Mouse (Mus musculus): ENCODE data around the gene Wdr38. TPM values are rescaled to one million over a fixed set of nuclear protein-coding genes. Genes with fewer than 3 reads are reported as not detected.

Wdr38 gene
- polyA plus RNA-seq, 1 experiment from 2014 or later: 1.9 TPM

DNA sequence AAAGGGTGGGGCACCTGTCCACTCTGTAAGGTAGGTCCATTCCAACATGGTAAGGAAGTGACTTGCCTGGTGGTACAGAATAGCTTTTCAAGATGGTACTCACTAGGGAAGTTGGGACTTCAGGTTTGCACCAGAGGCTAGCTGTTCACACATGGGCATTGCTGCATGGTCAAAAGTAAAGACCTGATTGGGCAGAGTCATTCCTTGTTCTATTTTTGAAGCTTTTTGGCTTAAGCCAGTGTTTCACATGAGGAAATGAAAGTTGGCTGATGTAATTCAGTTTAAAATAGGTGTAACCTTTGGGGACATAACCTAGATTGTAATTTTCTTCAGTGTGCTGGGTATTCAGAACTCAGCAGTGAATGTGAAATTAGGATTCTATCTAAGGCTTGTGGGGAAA, 14.0 kb downstream of the Wdr38 start:
- H3K27me3 ChIP-seq: no peaks in the 10 kb centered on the region
- H3K4me2 ChIP-seq: no peak overlapping the region
- no peak overlapping the region for H3K27ac ChIP-seq
- ATAC-seq (ENCODE audit: low FRiP score): no peak
- no peaks in the 10 kb centered on the region for H3K9me3 ChIP-seq
- peaks cover 43% of the 10 kb centered on the region for H3K36me3 ChIP-seq
- H3K9ac ChIP-seq: peak overlapping the region; percentile 11; the same call in 1 of the 2 replicates
- H3K4me1 ChIP-seq (replicated peaks): peaks cover 43% of the 10 kb centered on the region
- no peak overlapping the region for H3K4me3 ChIP-seq

DNA sequence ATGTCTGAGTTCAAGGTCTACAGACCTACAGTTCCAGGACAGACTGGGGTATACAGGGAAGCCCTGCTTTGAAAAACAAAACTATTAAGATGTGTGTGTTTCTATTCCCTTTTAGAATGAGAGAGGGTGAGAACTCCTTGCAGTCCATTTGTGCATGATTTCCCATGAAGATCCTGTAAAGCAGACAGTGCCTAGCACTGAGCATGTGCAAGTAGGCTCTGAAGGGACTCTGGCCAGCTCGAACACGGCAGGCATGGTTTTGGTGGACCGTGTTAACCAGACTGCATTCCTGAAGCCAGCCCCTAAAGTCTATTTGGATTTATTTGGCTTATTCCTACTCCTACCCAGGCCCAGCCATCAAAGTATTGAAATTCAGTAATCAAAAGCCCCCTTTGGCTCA, 14.7 kb downstream of the Wdr38 start:
- Histone ChIP-seq H3K36me3 (peaks cover 49% of the 10 kb centered on the region), H3K9ac (0 out of 2 replicates have a peak overlapping the region, but pooled peaks have one; percentile 11), H3K4me3 (no peak overlapping the region), H3K4me2 (no peak overlapping the region), H3K9me3 (no peaks in the 10 kb centered on the region), H3K4me1 (replicated peaks) (peaks cover 37% of the 10 kb centered on the region), H3K27me3 (no peaks in the 10 kb centered on the region), H3K27ac (no peak overlapping the region)
- ATAC-seq (ENCODE audit: low FRiP score): no peak
- 92% methylated on average over 3 of the region's 3 CpGs for WGBS

DNA sequence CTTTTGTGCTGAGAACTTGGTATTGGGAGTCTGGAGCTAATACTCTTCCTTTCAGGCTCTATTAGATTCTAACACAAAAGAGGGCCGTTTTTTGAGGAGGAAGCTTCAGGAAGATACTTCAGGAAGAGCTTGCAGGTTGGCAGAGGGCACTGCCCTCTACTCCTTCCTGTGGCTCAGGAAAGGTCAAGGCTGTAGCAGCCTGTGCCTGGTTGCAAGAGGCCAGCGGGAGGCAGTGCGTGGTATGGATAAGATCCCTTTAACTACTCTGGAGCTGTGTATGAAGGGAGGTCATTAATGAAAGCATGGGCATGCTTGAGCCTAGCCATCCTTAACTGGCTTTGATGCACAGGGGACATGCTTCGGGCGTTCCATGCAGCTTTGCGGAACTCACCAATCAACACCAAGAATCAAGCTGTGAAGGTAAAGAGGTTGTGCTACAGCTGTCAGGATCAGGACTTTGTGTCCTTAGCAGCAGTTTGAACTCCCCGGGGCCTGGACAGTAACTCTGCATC, 15.5 kb downstream of the Wdr38 start:
- H3K4me1 ChIP-seq (replicated peaks): peaks cover 32% of the 10 kb centered on the region
- H3K4me2 ChIP-seq: no peak overlapping the region
- no peak for ATAC-seq (ENCODE audit: low FRiP score)
- no peak overlapping the region for H3K4me3 ChIP-seq
- no peak overlapping the region for H3K9ac ChIP-seq
- no peaks in the 10 kb centered on the region for H3K27me3 ChIP-seq
- H3K27ac ChIP-seq: no peak overlapping the region
- H3K36me3 ChIP-seq: peaks cover 57% of the 10 kb centered on the region
- no peaks in the 10 kb centered on the region for H3K9me3 ChIP-seq
- 92% methylated on average over 7 of the region's 7 CpGs for WGBS

DNA sequence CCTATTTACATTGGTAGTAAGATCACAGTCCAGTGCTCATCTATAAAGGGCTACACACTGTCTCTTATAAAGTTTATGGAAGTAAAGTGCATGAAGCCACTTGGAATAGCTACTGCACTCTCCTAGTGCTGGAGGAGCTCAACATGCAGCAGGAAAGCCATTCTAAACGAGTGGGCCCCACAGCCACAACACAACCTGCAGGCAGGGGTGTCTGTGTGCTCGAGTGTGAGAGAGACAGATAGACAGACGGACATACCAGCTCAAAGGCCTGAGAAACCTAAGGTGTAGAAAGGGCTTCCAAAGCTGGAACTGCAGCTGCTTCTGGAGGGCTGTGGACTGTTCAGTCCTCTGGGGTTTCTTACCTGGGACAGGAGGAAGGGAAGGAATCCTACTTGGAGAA, 19.3 kb downstream of the Wdr38 start:
- H3K4me3 ChIP-seq: no peak overlapping the region
- ATAC-seq (ENCODE audit: low FRiP score): no peak
- no peak overlapping the region for H3K27ac ChIP-seq
- no peak overlapping the region for H3K9ac ChIP-seq
- WGBS: 83% methylated on average over 3 of the region's 3 CpGs
- no peak overlapping the region for H3K4me2 ChIP-seq
- H3K27me3 ChIP-seq: no peaks in the 10 kb centered on the region
- H3K4me1 ChIP-seq (replicated peaks): 0 out of 2 replicates have a peak, but pooled peaks cover 2% of the 10 kb centered on the region
- H3K36me3 ChIP-seq: peaks cover 90% of the 10 kb centered on the region
- no peaks in the 10 kb centered on the region for H3K9me3 ChIP-seq

DNA sequence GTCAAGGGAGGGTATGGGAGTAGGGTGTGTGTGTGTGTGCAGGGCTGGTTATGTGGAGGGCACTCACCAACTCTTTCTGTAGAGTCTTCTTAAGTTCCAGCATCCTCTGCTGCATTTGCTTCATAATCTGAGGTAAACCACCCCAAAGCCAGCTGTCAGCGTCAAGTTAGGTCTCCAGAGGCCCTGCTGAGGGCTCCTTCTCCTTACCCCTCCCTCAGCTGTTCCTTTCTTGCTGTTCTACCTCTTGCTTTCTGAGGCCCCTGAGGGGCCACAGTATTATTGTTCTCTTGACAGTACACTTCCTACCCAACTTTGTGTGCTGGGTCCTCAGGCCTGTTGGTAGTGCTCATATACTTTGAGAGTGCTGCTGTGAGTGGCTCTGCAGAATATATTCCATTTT, 22.7 kb downstream of the Wdr38 start:
- Histone ChIP-seq H3K36me3 (peaks cover 92% of the 10 kb centered on the region), H3K9ac (no peak overlapping the region), H3K27ac (no peak overlapping the region), H3K4me1 (replicated peaks) (no peaks in the 10 kb centered on the region), H3K4me3 (no peak overlapping the region), H3K4me2 (no peak overlapping the region), H3K27me3 (no peaks in the 10 kb centered on the region), H3K9me3 (no peaks in the 10 kb centered on the region)
- ATAC-seq (ENCODE audit: low FRiP score): no peak
- 94% methylated on average over 1 of the region's 1 CpGs for WGBS

DNA sequence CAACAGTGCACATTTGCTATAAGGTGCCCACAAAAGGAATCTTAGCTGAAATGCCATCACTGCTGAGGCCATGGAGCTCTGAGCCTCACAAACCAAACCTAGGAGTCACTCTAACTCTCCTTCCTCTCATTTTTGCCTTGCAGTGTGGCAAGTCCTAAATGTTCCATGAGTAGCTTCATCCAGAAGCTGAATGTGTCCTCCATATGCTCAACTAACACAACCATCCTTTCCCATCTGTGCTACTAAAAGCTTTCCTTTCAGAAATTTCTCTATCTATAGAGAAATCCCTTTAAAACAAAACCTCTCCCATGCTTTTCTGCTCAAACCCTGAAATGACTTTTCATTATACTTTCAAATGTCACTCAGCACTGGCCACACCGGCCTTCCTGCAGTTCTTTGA, 34.3 kb downstream of the Wdr38 start:
- Histone ChIP-seq H3K4me3 (no peak overlapping the region), H3K4me2 (no peak overlapping the region), H3K27ac (no peak overlapping the region), H3K4me1 (replicated peaks) (no peaks in the 10 kb centered on the region), H3K9ac (no peak overlapping the region), H3K9me3 (no peaks in the 10 kb centered on the region), H3K36me3 (peaks cover 87% of the 10 kb centered on the region), H3K27me3 (no peaks in the 10 kb centered on the region)
- WGBS: 85% methylated on average over 1 of the region's 1 CpGs
- no peak for ATAC-seq (ENCODE audit: low FRiP score)

DNA sequence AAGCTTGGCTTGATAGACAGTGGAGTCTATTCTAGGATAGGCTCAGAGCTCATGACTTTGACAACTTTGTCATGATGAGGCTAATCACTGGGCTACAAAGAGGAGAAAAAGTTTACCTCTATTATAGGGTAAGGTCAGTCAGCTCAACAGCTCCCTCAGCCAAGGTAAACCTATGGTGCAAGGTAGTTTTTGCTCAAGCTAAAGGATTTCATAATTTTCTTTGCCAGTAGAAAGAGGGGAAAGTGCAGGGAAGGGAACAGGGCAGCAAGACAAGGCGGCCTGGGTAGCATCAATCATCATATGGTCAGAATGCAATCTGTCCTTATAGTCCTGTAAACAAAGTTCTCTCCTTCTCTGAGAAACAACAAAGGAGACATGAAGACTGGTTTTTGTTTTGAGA, 42.9 kb downstream of the Wdr38 start:
- H3K4me3 ChIP-seq: no peak overlapping the region
- H3K27me3 ChIP-seq: no peaks in the 10 kb centered on the region
- no peak for ATAC-seq (ENCODE audit: low FRiP score)
- peaks cover 80% of the 10 kb centered on the region for H3K36me3 ChIP-seq
- H3K4me1 ChIP-seq (replicated peaks): no peaks in the 10 kb centered on the region
- H3K9ac ChIP-seq: no peak overlapping the region
- no peak overlapping the region for H3K4me2 ChIP-seq
- H3K9me3 ChIP-seq: no peaks in the 10 kb centered on the region
- no peak overlapping the region for H3K27ac ChIP-seq
- WGBS: 100% methylated on average over 1 of the region's 1 CpGs

DNA sequence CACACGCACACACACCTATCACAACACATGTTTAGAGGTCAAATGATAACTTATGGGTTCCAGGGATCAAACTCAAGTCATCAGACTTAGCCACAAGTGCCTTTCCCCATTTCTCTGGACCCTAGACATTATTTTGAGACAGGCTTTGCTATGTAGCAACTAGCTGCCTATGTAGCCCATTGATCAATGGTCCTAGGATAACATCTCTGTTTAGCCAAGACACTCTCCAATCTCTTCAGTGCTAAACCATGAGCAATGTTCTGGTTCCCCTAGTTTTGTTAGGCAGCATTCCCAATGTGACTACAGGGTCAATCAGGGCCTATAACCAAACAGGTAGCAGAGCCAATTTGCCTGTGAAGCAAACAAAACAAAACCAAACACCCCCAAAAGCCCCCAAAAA, 51.2 kb downstream of the Wdr38 start:
- Histone ChIP-seq H3K9me3 (no peaks in the 10 kb centered on the region), H3K4me1 (replicated peaks) (no peaks in the 10 kb centered on the region), H3K9ac (no peak overlapping the region), H3K4me2 (no peak overlapping the region), H3K27ac (no peak overlapping the region), H3K27me3 (no peaks in the 10 kb centered on the region), H3K36me3 (peaks cover 76% of the 10 kb centered on the region), H3K4me3 (no peak overlapping the region)
- ATAC-seq (ENCODE audit: low FRiP score): no peak
- 91% methylated on average over 1 of the region's 1 CpGs for WGBS

Other genes with a start within 250 kb of the Wdr38 start
- gene Nr6a1, start 69.8 kb upstream of the Wdr38 start, polyA plus RNA-seq (2015; fragmentation: Nextera tagmentation; extraction: Ambion mirVana): 2.4 and 3.1 TPM in 2 replicates
- 5.0 and 5.4 TPM in 2 replicates for gene Olfml2a, start 65.5 kb upstream of the Wdr38 start, polyA plus RNA-seq (2015; fragmentation: Nextera tagmentation; extraction: Ambion mirVana)
- gene Arpc5l, start 7.9 kb downstream of the Wdr38 start, polyA plus RNA-seq (2015; fragmentation: Nextera tagmentation; extraction: Ambion mirVana): 135 TPM in 2 replicates
- gene Rpl35, start 8.1 kb downstream of the Wdr38 start, polyA plus RNA-seq (2015; fragmentation: Nextera tagmentation; extraction: Ambion mirVana): 721 and 760 TPM in 2 replicates
- gene Golga1, start 68.1 kb downstream of the Wdr38 start, polyA plus RNA-seq (2015; fragmentation: Nextera tagmentation; extraction: Ambion mirVana): 35.4 and 35.5 TPM in 2 replicates
- 19.0 and 21.4 TPM in 2 replicates for gene Scai, start 193.3 kb downstream of the Wdr38 start, polyA plus RNA-seq (2015; fragmentation: Nextera tagmentation; extraction: Ambion mirVana)
- gene Ppp6c, start 229.0 kb downstream of the Wdr38 start, polyA plus RNA-seq (2015; fragmentation: Nextera tagmentation; extraction: Ambion mirVana): 76.6 and 81.6 TPM in 2 replicates

Measured in hindbrain, embryonic 13.5 days (tissue).